Mouse (Mus musculus): ENCODE data around the gene Csde1. TPM values are rescaled to one million over a fixed set of nuclear protein-coding genes. Genes with fewer than 3 reads are reported as not detected.
A peak's percentile ranks its signal among the peaks of the same experiment; 100 is the strongest.

Csde1 gene
- polyA plus RNA-seq, 1 experiment, result 70.7 TPM

DNA sequence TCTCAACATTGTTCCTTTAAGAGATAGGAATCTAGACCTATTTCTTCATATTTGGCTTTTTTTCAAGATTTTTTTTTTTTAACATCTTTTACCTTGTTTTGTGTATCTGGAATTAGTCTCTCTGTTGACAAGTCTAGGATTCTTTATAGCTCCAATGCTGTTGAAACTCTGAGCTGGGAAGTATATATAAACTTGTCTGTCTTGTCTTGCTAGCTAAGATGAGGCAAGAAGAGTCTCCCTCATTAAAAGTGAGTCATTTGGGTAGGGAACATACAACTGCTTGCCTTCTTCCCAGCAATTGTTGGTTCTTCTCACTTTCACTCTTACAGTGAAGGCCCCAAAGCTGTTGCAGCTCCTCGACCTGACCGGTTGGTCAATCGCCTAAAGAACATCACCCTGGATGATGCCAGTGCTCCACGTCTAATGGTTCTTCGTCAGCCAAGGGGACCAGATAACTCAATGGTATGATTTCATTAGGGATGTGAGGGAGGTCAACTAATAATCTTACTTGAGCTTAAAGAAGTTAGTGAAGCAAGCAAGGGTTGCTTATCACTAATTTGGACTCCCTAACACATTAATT lies 35.9 kb downstream of the Csde1 start:
- H3K4me1 ChIP-seq (ENCODE audit: control insufficient read depth, insufficient read depth, low read length), result peaks cover 1% of the 10 kb centered on the region; the same call in 1 of the 2 replicates
- no peak overlapping the region for H3K27ac ChIP-seq (ENCODE audit: insufficient read depth, low read length)
- no peak overlapping the region for H3K4me3 ChIP-seq (ENCODE audit: insufficient read depth, low read length)
- TF ChIP-seq CTCF (IDR thresholded peaks at IDR 0.05; ENCODE audit: extremely low read depth, insufficient read depth, low read length) (no peak), POLR2A (IDR thresholded peaks at IDR 0.05; ENCODE audit: extremely low read depth, insufficient read depth, low read length) (no peak)

DNA sequence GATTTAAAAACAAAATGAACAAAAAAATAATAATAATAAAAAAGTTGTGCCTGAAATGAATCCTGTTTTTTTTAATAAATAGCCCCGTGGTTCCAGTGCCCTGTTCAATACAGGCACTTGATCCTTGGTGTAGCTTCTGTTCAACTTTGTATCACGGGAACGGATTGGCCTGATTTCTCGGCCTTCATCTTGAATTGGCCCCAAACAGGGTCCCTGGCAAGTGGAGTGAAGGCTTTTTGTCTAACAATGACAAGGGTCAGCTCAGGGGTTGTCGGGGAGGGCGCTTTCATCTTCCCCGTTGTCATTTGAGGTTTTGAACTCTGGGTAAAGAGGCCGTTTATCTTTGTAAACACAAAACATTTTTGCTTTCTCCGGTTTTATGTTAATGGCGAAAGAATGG lies 37.5 kb downstream of the Csde1 start:
- Histone ChIP-seq H3K4me3 (ENCODE audit: insufficient read depth, low read length) (peak overlapping the region; percentile 87), H3K4me1 (ENCODE audit: control insufficient read depth, insufficient read depth, low read length) (peaks cover 1% of the 10 kb centered on the region; the same call in 1 of the 2 replicates), H3K27ac (ENCODE audit: insufficient read depth, low read length) (no peak overlapping the region)
- TF ChIP-seq POLR2A (IDR thresholded peaks at IDR 0.05; ENCODE audit: extremely low read depth, insufficient read depth, low read length) (no peak), CTCF (IDR thresholded peaks at IDR 0.05; ENCODE audit: extremely low read depth, insufficient read depth, low read length) (no peak)

DNA sequence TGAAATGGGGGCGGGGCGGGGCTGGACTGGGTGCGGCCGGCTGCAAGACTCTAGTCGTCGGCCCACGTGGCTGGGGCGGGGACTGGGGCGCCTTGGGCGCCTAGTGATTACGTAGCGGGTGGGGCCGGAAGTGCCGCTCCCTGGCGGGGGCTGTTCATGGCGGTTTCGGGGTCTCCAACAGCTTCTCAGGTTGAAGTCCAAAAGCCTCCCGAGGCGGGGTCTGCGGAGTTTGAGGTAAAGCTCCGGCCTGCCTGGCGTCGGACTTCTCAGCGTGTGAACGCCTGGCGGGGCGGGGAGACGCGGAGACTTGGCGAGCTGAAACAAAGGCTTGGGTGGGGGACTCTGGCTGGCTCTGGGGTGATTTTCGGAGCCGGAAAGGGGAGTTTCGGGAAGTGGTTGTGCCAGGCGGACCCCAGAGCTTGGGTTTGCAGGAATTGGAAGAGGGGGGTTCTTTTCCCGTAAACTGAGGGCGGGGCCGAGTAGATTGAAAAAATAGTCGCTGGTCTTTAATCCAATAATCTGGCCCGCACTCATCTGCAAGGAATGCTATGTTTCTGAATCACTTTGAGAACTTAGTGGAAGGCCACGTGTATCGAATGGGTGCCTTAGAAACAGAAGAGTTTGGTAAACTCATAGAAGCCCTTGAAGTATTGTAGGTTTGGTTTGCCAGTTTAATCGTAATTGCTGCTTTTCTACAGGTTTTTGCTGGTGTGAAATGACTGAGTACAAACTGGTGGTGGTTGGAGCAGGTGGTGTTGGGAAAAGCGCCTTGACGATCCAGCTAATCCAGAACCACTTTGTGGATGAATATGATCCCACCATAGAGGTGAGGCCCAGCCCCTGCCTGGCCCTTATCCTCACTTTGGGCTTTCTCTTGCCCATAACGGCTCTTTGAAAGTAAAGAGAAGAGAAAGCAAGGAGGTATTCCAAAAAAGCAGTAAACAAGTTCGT lies 38.3 kb downstream of the Csde1 start, which contains the start of gene Nras:
Gene Nras, plus strand, starts transcription at position 79 of the 951 bp plus-strand sequence.
- peak; percentile 52; the same call in 1 of the 2 replicates for TF ChIP-seq POLR2A (IDR thresholded peaks at IDR 0.05; ENCODE audit: extremely low read depth, insufficient read depth, low read length)
- no peak for TF ChIP-seq CTCF (IDR thresholded peaks at IDR 0.05; ENCODE audit: extremely low read depth, insufficient read depth, low read length)
- no peak within 1 kb of the TSS for H3K27ac ChIP-seq (ENCODE audit: insufficient read depth, low read length)
- H3K4me3 ChIP-seq (ENCODE audit: insufficient read depth, low read length), result peak within 1 kb of the TSS; percentile 87
- peaks cover 1% of the 10 kb centered on the region; the same call in 1 of the 2 replicates for H3K4me1 ChIP-seq (ENCODE audit: control insufficient read depth, insufficient read depth, low read length)

DNA sequence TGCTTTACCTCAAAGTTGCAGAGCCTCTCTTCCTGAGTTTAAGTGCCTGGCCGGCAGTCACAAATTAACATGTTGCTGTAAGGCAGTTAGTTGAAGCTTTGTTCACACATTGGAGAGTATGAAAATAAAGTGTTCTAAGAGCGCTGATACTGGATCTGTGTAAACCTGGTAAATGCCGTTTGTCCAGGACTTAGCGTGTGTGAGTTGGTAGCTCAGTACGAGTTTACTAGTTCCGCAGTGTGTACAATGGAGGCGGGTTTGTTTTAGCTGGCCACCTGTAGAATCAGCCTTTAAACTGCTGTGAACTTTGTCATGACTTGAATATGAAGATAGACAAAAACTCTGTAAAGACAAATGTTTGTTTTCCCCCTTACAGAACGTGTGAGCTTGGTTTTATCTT lies 46.7 kb downstream of the Csde1 start:
- no peak overlapping the region for H3K27ac ChIP-seq (ENCODE audit: insufficient read depth, low read length)
- H3K4me1 ChIP-seq (ENCODE audit: control insufficient read depth, insufficient read depth, low read length), result no peaks in the 10 kb centered on the region
- TF ChIP-seq POLR2A (IDR thresholded peaks at IDR 0.05; ENCODE audit: extremely low read depth, insufficient read depth, low read length) (no peak), CTCF (IDR thresholded peaks at IDR 0.05; ENCODE audit: extremely low read depth, insufficient read depth, low read length) (no peak)
- no peak overlapping the region for H3K4me3 ChIP-seq (ENCODE audit: insufficient read depth, low read length)

DNA sequence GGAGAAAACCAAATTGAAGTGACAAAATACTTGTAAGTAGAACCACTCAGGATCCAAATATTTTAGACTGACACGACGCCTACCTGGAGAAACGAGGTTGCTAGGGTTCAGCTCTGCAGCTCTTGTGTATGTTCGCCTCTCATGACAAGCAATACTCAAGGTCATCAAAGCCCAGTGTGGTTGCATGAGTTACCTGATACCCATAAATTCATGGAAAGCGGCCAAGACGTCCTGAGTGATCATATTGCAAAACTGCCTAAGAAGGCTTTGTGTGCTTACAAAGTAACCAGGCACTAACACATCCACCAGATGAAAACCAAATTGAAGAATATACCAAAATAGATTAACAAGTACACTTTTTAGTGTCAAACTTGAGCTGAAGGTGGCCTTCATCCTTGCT lies 48.7 kb downstream of the Csde1 start:
- no peak overlapping the region for H3K27ac ChIP-seq (ENCODE audit: insufficient read depth, low read length)
- TF ChIP-seq POLR2A (IDR thresholded peaks at IDR 0.05; ENCODE audit: extremely low read depth, insufficient read depth, low read length) (no peak), CTCF (IDR thresholded peaks at IDR 0.05; ENCODE audit: extremely low read depth, insufficient read depth, low read length) (no peak)
- no peaks in the 10 kb centered on the region for H3K4me1 ChIP-seq (ENCODE audit: control insufficient read depth, insufficient read depth, low read length)
- H3K4me3 ChIP-seq (ENCODE audit: insufficient read depth, low read length), result no peak overlapping the region

DNA sequence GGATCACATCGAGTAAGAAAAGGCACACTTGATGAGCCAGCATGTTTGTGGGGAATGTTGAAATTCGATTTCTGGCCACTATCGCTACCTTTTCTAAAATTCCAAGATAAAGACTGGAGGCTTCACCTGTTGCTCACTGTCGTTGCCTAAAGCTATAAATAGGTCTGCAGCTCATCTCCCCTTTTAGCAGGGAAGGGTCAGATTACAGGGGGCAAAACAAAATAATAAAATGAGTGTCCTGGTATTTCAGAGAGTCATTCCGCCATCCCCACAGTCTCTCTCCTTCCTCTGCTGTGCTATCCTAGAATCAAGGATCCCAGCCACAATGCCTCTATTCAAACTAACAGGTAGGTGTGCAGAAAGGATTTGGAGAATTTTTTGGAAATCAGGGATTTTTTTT lies 53.5 kb downstream of the Csde1 start, which contains the start of gene Ampd1:
Gene Ampd1, plus strand, starts transcription at position 244 of the 400 bp plus-strand sequence.
- no peaks in the 10 kb centered on the region for H3K4me1 ChIP-seq (ENCODE audit: control insufficient read depth, insufficient read depth, low read length)

DNA sequence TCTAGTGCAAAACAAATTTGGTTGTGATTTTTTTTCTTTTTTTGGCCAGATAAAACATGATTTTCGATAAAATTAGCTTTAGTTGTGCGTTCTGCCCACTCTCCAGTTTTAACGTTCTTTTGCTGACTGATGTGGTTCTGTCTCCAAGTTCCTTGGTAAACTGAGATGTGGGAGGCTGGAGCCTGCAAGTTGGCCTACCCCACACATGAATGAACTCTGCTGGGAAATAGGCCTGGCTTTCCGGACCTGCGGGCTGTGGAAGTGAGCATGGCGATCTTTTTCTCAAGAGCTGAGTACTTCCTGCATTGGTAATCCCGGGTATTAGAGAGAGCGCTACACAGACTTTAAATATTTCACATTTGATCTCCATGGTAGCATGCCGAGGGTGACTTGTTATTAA lies 55.6 kb downstream of the Csde1 start:
- Histone ChIP-seq H3K4me1 (ENCODE audit: control insufficient read depth, insufficient read depth, low read length) (0 out of 2 replicates have a peak, but pooled peaks cover 1% of the 10 kb centered on the region), H3K4me3 (ENCODE audit: insufficient read depth, low read length) (no peak overlapping the region), H3K27ac (ENCODE audit: insufficient read depth, low read length) (no peak overlapping the region)
- TF ChIP-seq CTCF (IDR thresholded peaks at IDR 0.05; ENCODE audit: extremely low read depth, insufficient read depth, low read length) (no peak), POLR2A (IDR thresholded peaks at IDR 0.05; ENCODE audit: extremely low read depth, insufficient read depth, low read length) (no peak)

More for the DNA sequence above, 53.5 kb downstream of the Csde1 start, which contains the start of gene Ampd1:
- no peak within 1 kb of the TSS for H3K4me3 ChIP-seq (ENCODE audit: insufficient read depth, low read length)
- no peak within 1 kb of the TSS for H3K27ac ChIP-seq (ENCODE audit: insufficient read depth, low read length)
- no peak for TF ChIP-seq POLR2A (IDR thresholded peaks at IDR 0.05; ENCODE audit: extremely low read depth, insufficient read depth, low read length)
- TF ChIP-seq CTCF (IDR thresholded peaks at IDR 0.05; ENCODE audit: extremely low read depth, insufficient read depth, low read length), result no peak

DNA sequence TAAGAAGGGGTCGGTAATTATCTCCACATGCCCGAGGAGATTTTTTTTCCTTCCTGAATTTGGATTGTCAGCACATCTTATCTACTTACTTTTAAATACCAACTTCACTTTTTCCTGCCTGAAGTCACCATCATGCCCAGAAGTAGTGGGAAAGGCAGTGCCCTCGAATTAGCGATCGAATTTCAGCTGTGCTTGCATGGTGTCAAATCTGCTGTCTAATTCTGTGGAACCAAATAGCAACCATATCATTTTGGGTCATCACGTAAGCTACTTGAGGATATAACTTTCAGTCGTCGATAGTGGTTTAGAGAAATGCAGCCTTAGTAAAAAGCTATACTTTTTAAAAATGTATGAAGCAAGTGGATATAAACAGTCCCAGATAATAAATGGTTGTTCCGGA lies 56.2 kb downstream of the Csde1 start:
- H3K27ac ChIP-seq (ENCODE audit: insufficient read depth, low read length), result no peak overlapping the region
- H3K4me1 ChIP-seq (ENCODE audit: control insufficient read depth, insufficient read depth, low read length), result 0 out of 2 replicates have a peak, but pooled peaks cover 1% of the 10 kb centered on the region
- TF ChIP-seq POLR2A (IDR thresholded peaks at IDR 0.05; ENCODE audit: extremely low read depth, insufficient read depth, low read length) (no peak), CTCF (IDR thresholded peaks at IDR 0.05; ENCODE audit: extremely low read depth, insufficient read depth, low read length) (no peak)

DNA sequence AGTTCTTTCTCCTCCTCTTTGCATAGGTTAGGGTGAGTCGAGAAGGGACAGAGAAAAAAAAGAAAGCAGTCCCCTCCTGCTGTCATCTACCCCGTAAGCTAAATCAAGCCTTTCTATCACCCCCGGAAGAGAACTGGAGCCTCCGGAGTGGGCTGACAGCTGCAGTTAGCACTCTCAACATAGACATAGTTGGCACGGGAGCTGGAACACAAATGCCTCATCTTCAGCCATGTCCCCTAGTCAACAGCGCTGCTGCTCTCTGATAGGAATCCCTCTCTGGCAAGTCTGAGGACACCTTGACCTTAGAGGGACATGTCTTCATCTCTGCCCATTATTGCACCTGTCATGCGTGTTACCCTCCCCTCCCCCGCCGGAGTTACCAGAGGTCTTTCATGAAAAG lies 59.1 kb downstream of the Csde1 start:
- no peak for TF ChIP-seq POLR2A (IDR thresholded peaks at IDR 0.05; ENCODE audit: extremely low read depth, insufficient read depth, low read length)
- no peak for TF ChIP-seq CTCF (IDR thresholded peaks at IDR 0.05; ENCODE audit: extremely low read depth, insufficient read depth, low read length)
- Histone ChIP-seq H3K27ac (ENCODE audit: insufficient read depth, low read length) (no peak overlapping the region), H3K4me3 (ENCODE audit: insufficient read depth, low read length) (no peak overlapping the region), H3K4me1 (ENCODE audit: control insufficient read depth, insufficient read depth, low read length) (0 out of 2 replicates have a peak, but pooled peaks cover 3% of the 10 kb centered on the region)

More for the DNA sequence above, 56.2 kb downstream of the Csde1 start:
- H3K4me3 ChIP-seq (ENCODE audit: insufficient read depth, low read length), result no peak overlapping the region
